Mouse (Mus musculus) kidney, adult 10 weeks (tissue): ENCODE measurements around the gene Man2b2. TPM values are rescaled to one million over a fixed set of nuclear protein-coding genes. Genes with fewer than 3 reads are reported as not detected.

Experiments
- polyA plus RNA-seq: library from polyadenylated mRNA; stranded (reverse); fragments of 350-450 nt; fragmentation: Illumina TruSeq; extraction: RNeasy Lipid Tissue Mini Kit (QIAGEN cat#74804); gene quantifications from one replicate; pipeline ENCODE4 v1.2.3, GENCODE M21; 2014; ENCODE audit warnings: low read depth, low replicate concordance

Gene Man2b2
- 0.40 TPM for polyA plus RNA-seq

DNA sequence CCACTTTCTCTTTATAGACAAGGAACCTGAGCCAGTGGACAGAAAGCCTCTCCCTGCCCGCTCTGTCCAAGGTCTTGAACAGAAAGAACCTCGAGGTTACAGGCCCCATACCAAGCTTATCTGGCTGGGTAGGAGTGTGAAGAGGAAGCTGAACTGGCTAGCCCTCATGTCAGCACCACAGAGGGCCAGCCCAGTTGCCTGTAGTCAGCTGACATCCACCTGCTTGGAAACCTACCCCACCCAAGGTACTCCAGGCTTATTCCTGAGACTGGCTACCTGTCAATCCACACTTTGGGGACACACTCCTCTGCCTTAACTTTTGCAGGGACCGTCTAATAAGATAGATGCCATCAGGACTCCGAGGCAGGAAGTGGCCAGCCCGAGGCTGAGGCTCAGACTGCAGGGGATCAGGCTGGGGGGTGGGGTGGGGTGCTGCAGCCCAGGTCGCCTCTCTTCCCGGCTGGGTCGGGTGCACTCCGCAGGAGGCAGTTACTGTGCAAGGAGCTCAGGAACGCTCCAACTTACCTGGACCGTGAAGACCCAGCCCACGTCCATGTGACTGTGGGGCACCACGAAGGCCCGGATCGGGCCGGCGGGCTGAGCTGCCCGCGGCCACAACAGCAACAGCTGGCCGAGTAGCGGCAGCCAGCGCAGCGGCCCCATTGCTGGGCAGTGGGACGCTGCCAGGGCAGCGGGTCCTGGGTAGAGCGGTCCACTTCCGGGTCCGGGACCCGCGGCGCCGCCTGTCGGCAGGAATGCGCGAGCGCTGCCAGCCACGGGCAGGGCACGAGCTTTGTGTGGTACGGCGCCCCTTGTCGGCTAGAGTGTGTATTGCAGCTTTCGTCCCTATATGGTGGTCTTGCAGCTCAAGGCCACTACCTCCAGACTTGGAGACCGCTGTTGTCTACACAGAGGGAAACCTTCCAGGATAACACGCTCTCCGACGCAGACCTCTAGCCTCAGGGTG, at the start of gene Man2b2:
Gene Man2b2 (minus strand): TSS at position 741 of the 967 bp plus-strand sequence.

GRCm38 (mm10) chr5:36868266-36869090, 38.0 kb upstream of the Man2b2 start, which contains the start of gene Ppp2r2c:
Gene Ppp2r2c, plus strand, starts transcription at chr5:36868513.

GRCm38 (mm10) chr5:36796296-36797014, 34.0 kb downstream of the Man2b2 start, which contains the start of gene Mrfap1:
Gene Mrfap1, minus strand, starts transcription at chr5:36796772.

Other genes starting within 250 kb of the Man2b2 start
- 34.6 TPM for gene Tbc1d14, start 237.4 kb downstream of the Man2b2 start, polyA plus RNA-seq
- gene D5Ertd579e, start 134.6 kb downstream of the Man2b2 start, polyA plus RNA-seq = 56.2 TPM
- gene Bloc1s4, start 82.0 kb downstream of the Man2b2 start, polyA plus RNA-seq = 18.8 TPM
- 556 TPM for gene Mrfap1, start 33.9 kb downstream of the Man2b2 start, polyA plus RNA-seq
- gene Ppp2r2c, start 37.9 kb upstream of the Man2b2 start, polyA plus RNA-seq = not detected
- gene Wfs1, start 158.6 kb upstream of the Man2b2 start, polyA plus RNA-seq = 2.4 TPM